Mouse (Mus musculus): ENCODE results near the gene Bzw2.

Gene Bzw2

DNA sequence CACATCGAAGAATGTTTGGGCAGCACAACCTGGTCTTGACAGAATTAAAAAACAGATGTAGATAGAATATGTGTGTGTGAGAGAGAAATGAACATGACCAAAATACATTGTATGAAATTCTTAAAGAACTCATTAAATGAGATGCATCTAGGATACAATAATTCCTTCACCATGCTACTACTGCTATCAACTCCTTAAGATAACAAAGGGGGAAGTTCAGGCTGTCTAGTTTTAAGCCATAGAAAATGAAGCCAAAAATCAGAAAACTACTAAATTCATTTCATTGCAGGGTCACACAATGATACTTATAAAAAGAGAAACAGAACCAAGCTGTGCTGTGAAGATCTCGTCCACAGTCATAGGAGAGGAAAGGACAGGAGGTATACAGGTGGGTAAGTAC is 25.6 kb downstream of the Bzw2 start:
- Histone ChIP-seq H3K36me3 (ENCODE audit: insufficient read depth, low read length) (peaks cover 93% of the 10 kb centered on the region), H3K27me3 (ENCODE audit: insufficient read depth, low read length) (no peaks in the 10 kb centered on the region), H3K9me3 (ENCODE audit: low read length) (no peaks in the 10 kb centered on the region), H3K4me1 (replicated peaks; ENCODE audit: low read depth, low read length) (0 out of 2 replicates have a peak, but pooled peaks cover 3% of the 10 kb centered on the region), H3K4me3 (replicated peaks; ENCODE audit: low read length) (no peak overlapping the region)
- TF ChIP-seq NANOG (IDR thresholded peaks at IDR 0.05; ENCODE audit: borderline replicate concordance, low read length) = no peak
- no peak for TF ChIP-seq CTCF (conservative IDR thresholded peaks at IDR 0.05; ENCODE audit: low read length)
- no peak for TF ChIP-seq POU5F1 (IDR thresholded peaks at IDR 0.05; ENCODE audit: borderline replicate concordance, low read length)

GRCm38 (mm10) chr12:36129826-36130225 is 28.1 kb downstream of the Bzw2 start:
- Histone ChIP-seq H3K36me3 (ENCODE audit: insufficient read depth, low read length) (peaks cover 99% of the 10 kb centered on the region), H3K27me3 (ENCODE audit: insufficient read depth, low read length) (no peaks in the 10 kb centered on the region), H3K4me1 (replicated peaks; ENCODE audit: low read depth, low read length) (no peaks in the 10 kb centered on the region), H3K4me3 (replicated peaks; ENCODE audit: low read length) (no peak overlapping the region), H3K9me3 (ENCODE audit: low read length) (no peaks in the 10 kb centered on the region)
- TF ChIP-seq NANOG (IDR thresholded peaks at IDR 0.05; ENCODE audit: borderline replicate concordance, low read length) = no peak
- TF ChIP-seq CTCF (conservative IDR thresholded peaks at IDR 0.05; ENCODE audit: low read length) = no peak
- no peak for TF ChIP-seq POU5F1 (IDR thresholded peaks at IDR 0.05; ENCODE audit: borderline replicate concordance, low read length)

- no peaks in the 10 kb centered on the region for H3K9me3 ChIP-seq (ENCODE audit: low read length)
- no peak overlapping the region for H3K4me3 ChIP-seq (replicated peaks; ENCODE audit: low read length)
- H3K4me1 ChIP-seq (replicated peaks; ENCODE audit: low read depth, low read length) = no peaks in the 10 kb centered on the region
- TF ChIP-seq NANOG (IDR thresholded peaks at IDR 0.05; ENCODE audit: borderline replicate concordance, low read length) = no peak
- TF ChIP-seq POU5F1 (IDR thresholded peaks at IDR 0.05; ENCODE audit: borderline replicate concordance, low read length) = no peak
- no peak for TF ChIP-seq CTCF (conservative IDR thresholded peaks at IDR 0.05; ENCODE audit: low read length)
- peaks cover 99% of the 10 kb centered on the region for H3K36me3 ChIP-seq (ENCODE audit: insufficient read depth, low read length)
- no peaks in the 10 kb centered on the region for H3K27me3 ChIP-seq (ENCODE audit: insufficient read depth, low read length)
Measured at GRCm38 (mm10) chr12:36126049-36126448, 31.8 kb downstream of the Bzw2 start.

- Histone ChIP-seq H3K4me3 (replicated peaks; ENCODE audit: low read length) (no peak overlapping the region), H3K9me3 (ENCODE audit: low read length) (no peaks in the 10 kb centered on the region), H3K27me3 (ENCODE audit: insufficient read depth, low read length) (no peaks in the 10 kb centered on the region), H3K36me3 (ENCODE audit: insufficient read depth, low read length) (peaks cover 97% of the 10 kb centered on the region), H3K4me1 (replicated peaks; ENCODE audit: low read depth, low read length) (no peaks in the 10 kb centered on the region)
- TF ChIP-seq NANOG (IDR thresholded peaks at IDR 0.05; ENCODE audit: borderline replicate concordance, low read length) = no peak
- no peak for TF ChIP-seq POU5F1 (IDR thresholded peaks at IDR 0.05; ENCODE audit: borderline replicate concordance, low read length)
- no peak for TF ChIP-seq CTCF (conservative IDR thresholded peaks at IDR 0.05; ENCODE audit: low read length)
Measured at GRCm38 (mm10) chr12:36119244-36119643, 38.6 kb downstream of the Bzw2 start.

DNA sequence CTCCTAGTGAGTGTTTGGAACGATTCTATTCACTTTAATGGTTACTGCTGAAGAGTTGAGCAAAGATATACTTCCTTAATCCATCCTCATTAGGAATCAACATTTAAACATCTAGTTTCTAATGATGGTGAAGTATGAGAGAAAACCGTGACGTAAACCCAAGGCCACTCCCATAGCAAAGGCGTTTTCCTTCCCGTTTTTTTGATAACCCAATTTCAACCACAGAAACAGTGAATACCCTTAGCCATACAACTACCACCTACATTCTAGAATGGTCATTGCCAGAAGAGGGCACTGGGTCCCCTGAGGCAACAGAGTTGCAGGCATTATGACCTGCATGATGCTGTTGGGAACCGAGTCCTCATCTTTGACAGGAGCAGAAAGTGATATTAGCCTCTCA is 40.7 kb downstream of the Bzw2 start:
- H3K4me3 ChIP-seq (replicated peaks; ENCODE audit: low read length) = no peak overlapping the region
- TF ChIP-seq CTCF (conservative IDR thresholded peaks at IDR 0.05; ENCODE audit: low read length) (no peak), POU5F1 (IDR thresholded peaks at IDR 0.05; ENCODE audit: borderline replicate concordance, low read length) (no peak), NANOG (IDR thresholded peaks at IDR 0.05; ENCODE audit: borderline replicate concordance, low read length) (no peak)
- no peaks in the 10 kb centered on the region for H3K4me1 ChIP-seq (replicated peaks; ENCODE audit: low read depth, low read length)
- H3K36me3 ChIP-seq (ENCODE audit: insufficient read depth, low read length) = peaks cover 97% of the 10 kb centered on the region
- H3K27me3 ChIP-seq (ENCODE audit: insufficient read depth, low read length) = no peaks in the 10 kb centered on the region
- H3K9me3 ChIP-seq (ENCODE audit: low read length) = no peaks in the 10 kb centered on the region

DNA sequence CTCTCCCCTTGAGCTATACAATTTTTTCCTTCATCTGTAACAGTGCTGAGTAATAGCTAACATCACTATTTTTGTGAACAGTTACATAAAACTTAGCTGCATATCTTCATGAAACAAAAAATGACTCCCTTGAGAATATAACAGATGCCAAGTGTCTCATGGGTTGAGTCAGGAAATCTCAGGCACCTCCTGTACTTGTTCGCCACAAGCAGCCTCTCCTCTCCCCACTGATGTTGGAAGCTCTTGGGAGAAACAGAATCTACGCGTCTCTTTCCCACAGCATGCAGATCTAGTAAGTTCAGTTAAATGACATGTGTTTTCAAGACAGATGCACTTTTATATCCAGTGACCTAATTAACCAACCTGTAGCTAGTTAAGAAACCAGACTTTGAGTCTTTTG is 45.8 kb downstream of the Bzw2 start:
- Histone ChIP-seq H3K27me3 (ENCODE audit: insufficient read depth, low read length) (no peaks in the 10 kb centered on the region), H3K4me1 (replicated peaks; ENCODE audit: low read depth, low read length) (no peaks in the 10 kb centered on the region), H3K4me3 (replicated peaks; ENCODE audit: low read length) (no peak overlapping the region), H3K36me3 (ENCODE audit: insufficient read depth, low read length) (peaks cover 98% of the 10 kb centered on the region), H3K9me3 (ENCODE audit: low read length) (peaks cover 13% of the 10 kb centered on the region)
- TF ChIP-seq NANOG (IDR thresholded peaks at IDR 0.05; ENCODE audit: borderline replicate concordance, low read length) (no peak), POU5F1 (IDR thresholded peaks at IDR 0.05; ENCODE audit: borderline replicate concordance, low read length) (no peak), CTCF (conservative IDR thresholded peaks at IDR 0.05; ENCODE audit: low read length) (no peak)

GRCm38 (mm10) chr12:36111110-36111509 is 46.8 kb downstream of the Bzw2 start:
- H3K4me1 ChIP-seq (replicated peaks; ENCODE audit: low read depth, low read length) = no peaks in the 10 kb centered on the region
- H3K9me3 ChIP-seq (ENCODE audit: low read length) = peaks cover 14% of the 10 kb centered on the region
- TF ChIP-seq POU5F1 (IDR thresholded peaks at IDR 0.05; ENCODE audit: borderline replicate concordance, low read length) = no peak
- no peak for TF ChIP-seq NANOG (IDR thresholded peaks at IDR 0.05; ENCODE audit: borderline replicate concordance, low read length)
- no peak for TF ChIP-seq CTCF (conservative IDR thresholded peaks at IDR 0.05; ENCODE audit: low read length)
- H3K36me3 ChIP-seq (ENCODE audit: insufficient read depth, low read length) = peaks cover 93% of the 10 kb centered on the region
- H3K27me3 ChIP-seq (ENCODE audit: insufficient read depth, low read length) = no peaks in the 10 kb centered on the region
- H3K4me3 ChIP-seq (replicated peaks; ENCODE audit: low read length) = no peak overlapping the region

DNA sequence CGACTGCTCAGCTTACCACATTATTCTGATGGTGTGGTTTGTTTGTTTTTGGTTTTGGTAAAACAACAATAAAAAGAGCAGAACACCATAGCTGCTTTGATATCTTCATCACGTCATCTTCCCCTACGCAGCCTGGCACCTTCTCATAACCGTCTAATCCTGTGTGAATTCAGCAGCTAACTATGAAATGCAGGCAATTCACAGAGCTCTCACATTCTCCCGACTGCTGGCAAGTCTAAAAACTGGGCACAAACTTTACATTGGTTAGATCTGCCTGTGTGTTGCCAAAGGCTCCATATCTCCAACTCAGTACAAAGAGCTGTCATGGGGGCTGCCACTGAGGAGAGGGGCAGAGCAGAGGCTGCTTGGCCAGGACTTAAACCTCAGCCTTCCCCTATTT is 47.4 kb downstream of the Bzw2 start:
- peaks cover 88% of the 10 kb centered on the region for H3K36me3 ChIP-seq (ENCODE audit: insufficient read depth, low read length)
- no peaks in the 10 kb centered on the region for H3K27me3 ChIP-seq (ENCODE audit: insufficient read depth, low read length)
- no peaks in the 10 kb centered on the region for H3K4me1 ChIP-seq (replicated peaks; ENCODE audit: low read depth, low read length)
- no peak overlapping the region for H3K4me3 ChIP-seq (replicated peaks; ENCODE audit: low read length)
- no peak for TF ChIP-seq NANOG (IDR thresholded peaks at IDR 0.05; ENCODE audit: borderline replicate concordance, low read length)
- no peak for TF ChIP-seq CTCF (conservative IDR thresholded peaks at IDR 0.05; ENCODE audit: low read length)
- TF ChIP-seq POU5F1 (IDR thresholded peaks at IDR 0.05; ENCODE audit: borderline replicate concordance, low read length) = no peak
- peaks cover 14% of the 10 kb centered on the region for H3K9me3 ChIP-seq (ENCODE audit: low read length)

GRCm38 (mm10) chr12:36108442-36108841 is 49.4 kb downstream of the Bzw2 start:
- H3K9me3 ChIP-seq (ENCODE audit: low read length) = peaks cover 28% of the 10 kb centered on the region
- peaks cover 82% of the 10 kb centered on the region for H3K36me3 ChIP-seq (ENCODE audit: insufficient read depth, low read length)
- H3K4me1 ChIP-seq (replicated peaks; ENCODE audit: low read depth, low read length) = no peaks in the 10 kb centered on the region
- TF ChIP-seq CTCF (conservative IDR thresholded peaks at IDR 0.05; ENCODE audit: low read length) = no peak
- TF ChIP-seq NANOG (IDR thresholded peaks at IDR 0.05; ENCODE audit: borderline replicate concordance, low read length) = no peak
- TF ChIP-seq POU5F1 (IDR thresholded peaks at IDR 0.05; ENCODE audit: borderline replicate concordance, low read length) = no peak
- H3K4me3 ChIP-seq (replicated peaks; ENCODE audit: low read length) = no peak overlapping the region
- H3K27me3 ChIP-seq (ENCODE audit: insufficient read depth, low read length) = no peaks in the 10 kb centered on the region

Measured in E14TG2a.4 (cell line).